Mouse (Mus musculus) forebrain, embryonic 11.5 days (tissue): Measurements from ENCODE around the gene Sh3tc1. TPM values are rescaled to one million over a fixed set of nuclear protein-coding genes. Genes with fewer than 3 reads are reported as not detected.

Experiments used
- ATAC-seq: fragments of 200-750 bp; cut with Nextera tagmentation; replicated peaks from 2 replicates; pipeline ENCODE4 v1.8.0; 2017; ENCODE audit warnings: moderate TSS enrichment; ENCODE audit not compliant: low FRiP score
- DNase-seq: peaks from one replicate; pipeline ENCODE4 v3.0.0-alpha.2; 2017; ENCODE audit warnings: low spot score
- H3K27ac ChIP-seq: fragments of 300-500 bp; sonication (generic); 2 replicates; pipeline ENCODE4 v1.5.1; 2014; ENCODE audit warnings: low read depth, low read length
- H3K27me3 ChIP-seq: fragments of 300-500 bp; sonication (generic); 2 replicates; pipeline ENCODE4 v1.6.1; 2014; ENCODE audit warnings: mild to moderate bottlenecking, low read length, mixed read lengths; ENCODE audit not compliant: control insufficient read depth, insufficient read depth
- H3K36me3 ChIP-seq: fragments of 300-500 bp; sonication (generic); 2 replicates; pipeline ENCODE4 v1.6.1; 2014; ENCODE audit warnings: mild to moderate bottlenecking, low read length, moderate library complexity, mixed read lengths; ENCODE audit not compliant: control insufficient read depth, insufficient read depth
- H3K4me1 ChIP-seq: fragments of 300-500 bp; sonication (generic); replicated peaks from 2 replicates; pipeline ENCODE4 v1.6.1; 2014; ENCODE audit warnings: low read length, mixed read lengths; ENCODE audit not compliant: control insufficient read depth, insufficient read depth
- H3K4me2 ChIP-seq: fragments of 300-500 bp; sonication (generic); 2 replicates; pipeline ENCODE4 v1.6.1; 2014; ENCODE audit warnings: low read depth, mild to moderate bottlenecking, low read length, moderate library complexity, mixed read lengths; ENCODE audit not compliant: severe bottlenecking
- H3K4me3 ChIP-seq: fragments of 300-500 bp; sonication (generic); 2 replicates; pipeline ENCODE4 v1.5.1; 2014; ENCODE audit warnings: low read depth, low read length
- H3K9ac ChIP-seq: fragments of 300-500 bp; sonication (generic); 2 replicates; pipeline ENCODE4 v1.6.1; 2014; ENCODE audit warnings: low read length
- H3K9me3 ChIP-seq: fragments of 300-500 bp; sonication (generic); 2 replicates; pipeline ENCODE4 v1.6.1; 2016; ENCODE audit warnings: low read length, mixed read lengths; ENCODE audit not compliant: control insufficient read depth
- WGBS: fragments of 180-500 bp; shearing (Covaris S2); extraction: QIAGEN DNeasy Blood & Tissue Kit; methylation state at CpG from one replicate; pipeline ENCODE4 v1.1.7; 2014; 5-methylcytosine and 5-hydroxymethylcytosine counted together
- polyA plus RNA-seq: library from polyadenylated mRNA; unstranded; fragments of >200 nt; fragmentation: Nextera tagmentation; extraction: Ambion mirVana; gene quantifications from 2 replicates; pipeline ENCODE4 v1.2.1, GENCODE M21; 2014

Sh3tc1 gene
- polyA plus RNA-seq, 1 experiment from 2014 or later = 3.4 TPM

GRCm38 (mm10) chr5:35710931-35711330 lies 28.9 kb downstream of the Sh3tc1 start:
- DNase-seq = no peak
- no peak overlapping the region for H3K9ac ChIP-seq
- 73% methylated on average over 3 of the region's 3 CpGs for WGBS

GRCm38 (mm10) chr5:35710481-35710880 lies 29.3 kb downstream of the Sh3tc1 start:
- no peak overlapping the region for H3K27ac ChIP-seq
- H3K27me3 ChIP-seq = no peaks in the 10 kb centered on the region
- H3K9me3 ChIP-seq = no peaks in the 10 kb centered on the region
- H3K4me2 ChIP-seq = no peak overlapping the region
- H3K4me3 ChIP-seq = no peak overlapping the region
- H3K4me1 ChIP-seq = no peaks in the 10 kb centered on the region
- 81% methylated on average over 3 of the region's 3 CpGs for WGBS
- DNase-seq (no peak), ATAC-seq (no peak)
- H3K9ac ChIP-seq = no peak overlapping the region
- H3K36me3 ChIP-seq = no peaks in the 10 kb centered on the region

More at GRCm38 (mm10) chr5:35710931-35711330, 28.9 kb downstream of the Sh3tc1 start:
- Histone ChIP-seq H3K4me3 (no peak overlapping the region), H3K36me3 (no peaks in the 10 kb centered on the region), H3K4me1 (no peaks in the 10 kb centered on the region), H3K27me3 (no peaks in the 10 kb centered on the region), H3K9me3 (no peaks in the 10 kb centered on the region), H3K4me2 (no peak overlapping the region), H3K27ac (no peak overlapping the region)
- ATAC-seq = no peak

GRCm38 (mm10) chr5:35705411-35705810 lies 34.4 kb downstream of the Sh3tc1 start:
- Histone ChIP-seq H3K4me2 (no peak overlapping the region), H3K36me3 (no peaks in the 10 kb centered on the region), H3K4me3 (no peak overlapping the region), H3K4me1 (no peaks in the 10 kb centered on the region), H3K9ac (no peak overlapping the region), H3K27ac (no peak overlapping the region), H3K9me3 (no peaks in the 10 kb centered on the region), H3K27me3 (no peaks in the 10 kb centered on the region)
- no peak for DNase-seq
- 94% methylated on average over 3 of the region's 3 CpGs for WGBS
- ATAC-seq = no peak

- Histone ChIP-seq H3K27me3 (no peaks in the 10 kb centered on the region), H3K36me3 (no peaks in the 10 kb centered on the region), H3K4me3 (no peak overlapping the region), H3K9me3 (no peaks in the 10 kb centered on the region), H3K4me1 (no peaks in the 10 kb centered on the region), H3K9ac (no peak overlapping the region), H3K4me2 (no peak overlapping the region), H3K27ac (no peak overlapping the region)
- ATAC-seq (no peak), DNase-seq (no peak)
- 95% methylated on average over 4 of the region's 4 CpGs for WGBS
Measured at GRCm38 (mm10) chr5:35703814-35704213, 36.0 kb downstream of the Sh3tc1 start.

GRCm38 (mm10) chr5:35703183-35703582 lies 36.6 kb downstream of the Sh3tc1 start:
- ATAC-seq (no peak), DNase-seq (no peak)
- Histone ChIP-seq H3K27me3 (no peaks in the 10 kb centered on the region), H3K9ac (no peak overlapping the region), H3K4me2 (no peak overlapping the region), H3K4me3 (no peak overlapping the region), H3K4me1 (no peaks in the 10 kb centered on the region), H3K36me3 (no peaks in the 10 kb centered on the region), H3K27ac (no peak overlapping the region), H3K9me3 (no peaks in the 10 kb centered on the region)
- 86% methylated on average over 8 of the region's 8 CpGs for WGBS

- no peak for DNase-seq
- H3K9me3 ChIP-seq = no peaks in the 10 kb centered on the region
- ATAC-seq = no peak
- H3K4me1 ChIP-seq = no peaks in the 10 kb centered on the region
- no peak overlapping the region for H3K4me2 ChIP-seq
- H3K9ac ChIP-seq = no peak overlapping the region
- whole genome bisulfite sequencing = 85% methylated on average over 4 of the region's 4 CpGs
- no peaks in the 10 kb centered on the region for H3K27me3 ChIP-seq
- H3K4me3 ChIP-seq = no peak overlapping the region
- no peaks in the 10 kb centered on the region for H3K36me3 ChIP-seq
- no peak overlapping the region for H3K27ac ChIP-seq
Measured at GRCm38 (mm10) chr5:35702582-35703140, 37.1 kb downstream of the Sh3tc1 start.

GRCm38 (mm10) chr5:35701042-35701441 lies 38.7 kb downstream of the Sh3tc1 start:
- Histone ChIP-seq H3K4me2 (no peak overlapping the region), H3K27me3 (no peaks in the 10 kb centered on the region), H3K4me3 (no peak overlapping the region), H3K27ac (no peak overlapping the region), H3K36me3 (no peaks in the 10 kb centered on the region), H3K4me1 (no peaks in the 10 kb centered on the region), H3K9ac (no peak overlapping the region), H3K9me3 (no peaks in the 10 kb centered on the region)
- DNase-seq = peak; percentile 83
- 55% methylated on average over 6 of the region's 6 CpGs for WGBS
- no peak for ATAC-seq

- Histone ChIP-seq H3K36me3 (no peaks in the 10 kb centered on the region), H3K4me2 (no peak overlapping the region), H3K4me3 (no peak overlapping the region), H3K27me3 (no peaks in the 10 kb centered on the region), H3K27ac (no peak overlapping the region), H3K4me1 (no peaks in the 10 kb centered on the region), H3K9me3 (no peaks in the 10 kb centered on the region), H3K9ac (no peak overlapping the region)
- WGBS = 23% methylated on average over 5 of the region's 5 CpGs
- ATAC-seq (no peak), DNase-seq (peak; percentile 61)
Measured at GRCm38 (mm10) chr5:35695815-35696214, 44.0 kb downstream of the Sh3tc1 start.

- ATAC-seq (no peak), DNase-seq (no peak)
- H3K9ac ChIP-seq = no peak overlapping the region
- no peak overlapping the region for H3K27ac ChIP-seq
- H3K4me1 ChIP-seq = no peaks in the 10 kb centered on the region
- H3K4me2 ChIP-seq = no peak overlapping the region
- H3K9me3 ChIP-seq = no peaks in the 10 kb centered on the region
- no peak overlapping the region for H3K4me3 ChIP-seq
- no peaks in the 10 kb centered on the region for H3K36me3 ChIP-seq
- H3K27me3 ChIP-seq = no peaks in the 10 kb centered on the region
- WGBS = 82% methylated on average over 4 of the region's 4 CpGs
Measured at GRCm38 (mm10) chr5:35693638-35694037, 46.1 kb downstream of the Sh3tc1 start.
